Mouse (Mus musculus) CD4-positive naive resting alpha-beta T cell, adult 57 days (primary cell): ENCODE results near the gene Oaz1. TPM values are rescaled to one million over a fixed set of nuclear protein-coding genes. Genes with fewer than 3 reads are reported as not detected.

ENCODE experiments used
- total RNA-seq: library from RNA; stranded (reverse); gene quantifications from one replicate; pipeline ENCODE4 v1.2.4, GENCODE M21; 2023

The Oaz1 gene
- 545 TPM for total RNA-seq

GRCm38 (mm10) chr10:80826151-80827062 lies at the start of gene Oaz1:
TSS of gene Oaz1 (plus strand) at chr10:80826656.

GRCm38 (mm10) chr10:80798150-80799006 lies 28.1 kb upstream of the Oaz1 start, which contains the start of the genes Sf3a2 and Plekhj1:
TSS of gene Sf3a2 (plus strand) at chr10:80798198.
TSS of gene Plekhj1 (minus strand) at chr10:80798626.

GRCm38 (mm10) chr10:80804916-80805315 lies 21.5 kb upstream of the Oaz1 start, which contains the start of gene Amh:
TSS of gene Amh (plus strand) at chr10:80805243.

GRCm38 (mm10) chr10:80813366-80813765 lies 13.1 kb upstream of the Oaz1 start, which contains the start of gene Jsrp1:
TSS of gene Jsrp1 (minus strand) at chr10:80813498.

GRCm38 (mm10) chr10:80843931-80844547 lies 17.6 kb downstream of the Oaz1 start, which contains the start of gene Lingo3:
TSS of gene Lingo3 (minus strand) at chr10:80844039.

GRCm38 (mm10) chr10:80854913-80855748 lies 28.7 kb downstream of the Oaz1 start, which contains the start of the genes Lsm7 and Sppl2b:
TSS of gene Lsm7 (minus strand) at chr10:80855209.
TSS of gene Sppl2b (plus strand) at chr10:80855275.

GRCm38 (mm10) chr10:80871581-80871980 lies 45.1 kb downstream of the Oaz1 start, which contains the start of gene Tmprss9:
TSS of gene Tmprss9 (plus strand) at chr10:80871848.

Other genes starting within 250 kb of the Oaz1 start
- gene Klf16, start 249.3 kb upstream of the Oaz1 start, total RNA-seq = 27.8 TPM
- 51.8 TPM for gene Abhd17a, start 236.3 kb upstream of the Oaz1 start, total RNA-seq
- 51.3 TPM for gene Scamp4, start 223.8 kb upstream of the Oaz1 start, total RNA-seq
- gene Adat3, start 223.8 kb upstream of the Oaz1 start, total RNA-seq = 7.8 TPM
- 5.4 TPM for gene Gm49322, start 220.6 kb upstream of the Oaz1 start, total RNA-seq
- gene Csnk1g2, start 203.8 kb upstream of the Oaz1 start, total RNA-seq = 206 TPM
- gene Btbd2, start 169.6 kb upstream of the Oaz1 start, total RNA-seq = 26.8 TPM
- gene Mknk2, start 148.5 kb upstream of the Oaz1 start, total RNA-seq = 304 TPM
- gene Mob3a, start 124.7 kb upstream of the Oaz1 start, total RNA-seq = 150 TPM
- gene Izumo4, start 124.5 kb upstream of the Oaz1 start, total RNA-seq = 62.9 TPM
- 126 TPM for gene Ap3d1, start 84.4 kb upstream of the Oaz1 start, total RNA-seq
- 82.2 TPM for gene Dot1l, start 71.5 kb upstream of the Oaz1 start, total RNA-seq
- 63.1 TPM for gene Sf3a2, start 28.5 kb upstream of the Oaz1 start, total RNA-seq
- 116 TPM for gene Plekhj1, start 28.0 kb upstream of the Oaz1 start, total RNA-seq
- gene Amh, start 21.4 kb upstream of the Oaz1 start, total RNA-seq = 2.4 TPM
- gene Jsrp1, start 13.2 kb upstream of the Oaz1 start, total RNA-seq = not detected
- not detected for gene Lingo3, start 17.4 kb downstream of the Oaz1 start, total RNA-seq
- 24.7 TPM for gene Lsm7, start 28.6 kb downstream of the Oaz1 start, total RNA-seq
- 39.0 TPM for gene Sppl2b, start 28.6 kb downstream of the Oaz1 start, total RNA-seq
- not detected for gene Tmprss9, start 45.2 kb downstream of the Oaz1 start, total RNA-seq
- 72.7 TPM for gene Timm13, start 74.3 kb downstream of the Oaz1 start, total RNA-seq
- gene Lmnb2, start 91.6 kb downstream of the Oaz1 start, total RNA-seq = 10.2 TPM
- 28.6 TPM for gene Gadd45b, start 103.4 kb downstream of the Oaz1 start, total RNA-seq
- gene Gng7, start 188.3 kb downstream of the Oaz1 start, total RNA-seq = not detected
- not detected for gene Diras1, start 199.0 kb downstream of the Oaz1 start, total RNA-seq
- 17.1 TPM for gene Slc39a3, start 210.8 kb downstream of the Oaz1 start, total RNA-seq
- 55.5 TPM for gene Sgta, start 233.5 kb downstream of the Oaz1 start, total RNA-seq
- 13.4 TPM for gene Thop1, start 243.4 kb downstream of the Oaz1 start, total RNA-seq